Mouse (Mus musculus) heart, postnatal 0 days (tissue): ENCODE measurements at regions not wholly inside any gene's neighbourhood (a gene's known extent, or its start where the extent isn't known, plus 50 kb on each side); places are given as distances from the start of the nearest gene placed in this dataset.

Experiments used
- ATAC-seq: fragments of 200-750 bp; cut with Nextera tagmentation; 2 replicates; pipeline ENCODE4 v1.8.0; 2017; ENCODE audit warnings: low read depth, moderate number of reproducible peaks, moderate library complexity; ENCODE audit not compliant: insufficient read depth
- DNase-seq: peaks from one replicate; pipeline ENCODE4 v3.0.0-alpha.2; 2016; ENCODE audit warnings: low spot score
- H3K27ac ChIP-seq: fragments of 300-500 bp; sonication (generic); 2 replicates; pipeline ENCODE4 v1.5.1; 2014; ENCODE audit warnings: low read depth, mild to moderate bottlenecking
- H3K27me3 ChIP-seq: fragments of 300-500 bp; sonication (generic); 2 replicates; pipeline ENCODE4 v1.6.1; 2014; ENCODE audit warnings: low read length, mixed read lengths; ENCODE audit not compliant: control insufficient read depth, insufficient read depth
- H3K36me3 ChIP-seq: fragments of 300-500 bp; sonication (generic); replicated peaks from 2 replicates; pipeline ENCODE4 v1.6.1; 2014; ENCODE audit warnings: low read length, mixed read lengths; ENCODE audit not compliant: control insufficient read depth, insufficient read depth
- H3K4me1 ChIP-seq: fragments of 300-500 bp; sonication (generic); 2 replicates; pipeline ENCODE4 v1.6.1; 2014; ENCODE audit warnings: antibody characterized with exemption; ENCODE audit not compliant: control insufficient read depth, insufficient read depth
- H3K4me2 ChIP-seq: fragments of 300-500 bp; sonication (generic); 2 replicates; pipeline ENCODE4 v1.6.1; 2014; ENCODE audit warnings: low read depth, mild to moderate bottlenecking, low read length, moderate library complexity
- H3K4me3 ChIP-seq: fragments of 300-500 bp; sonication (generic); 2 replicates; pipeline ENCODE4 v1.5.1; 2014; ENCODE audit warnings: low read depth, low read length
- H3K9ac ChIP-seq: fragments of 300-500 bp; sonication (generic); replicated peaks from 2 replicates; pipeline ENCODE4 v1.6.1; 2014; ENCODE audit warnings: low read depth, low read length, mixed read lengths
- H3K9me3 ChIP-seq: fragments of 300-500 bp; sonication (generic); replicated peaks from 2 replicates; pipeline ENCODE4 v1.6.1; 2016; ENCODE audit warnings: low read length; ENCODE audit not compliant: control insufficient read depth
- CTCF ChIP-seq: IDR thresholded peaks from 2 replicates; pipeline ENCODE4 v1.5.1; 2016; ENCODE audit warnings: antibody characterized with exemption, control low read depth, low read depth
- EP300 ChIP-seq: IDR thresholded peaks from 2 replicates; pipeline ENCODE4 v1.6.1; 2016; ENCODE audit warnings: antibody characterized with exemption, low read depth
- WGBS: fragments of 180-500 bp; shearing (Covaris S2); extraction: QIAGEN DNeasy Blood & Tissue Kit; methylation state at CpG from one replicate; pipeline ENCODE4 v1.1.7; 2014; 5-methylcytosine and 5-hydroxymethylcytosine counted together

- TF ChIP-seq CTCF (peak; percentile 98), EP300 (no peak)
- H3K36me3 ChIP-seq = no peaks in the 10 kb centered on the region
- peaks cover 8% of the 10 kb centered on the region; the same call in 1 of the 2 replicates for H3K4me1 ChIP-seq
- no peak overlapping the region for H3K4me3 ChIP-seq
- 34% methylated on average over 16 of the region's 16 CpGs for WGBS
- H3K27me3 ChIP-seq = no peaks in the 10 kb centered on the region
- H3K9me3 ChIP-seq = no peaks in the 10 kb centered on the region
- H3K4me2 ChIP-seq = no peak overlapping the region
- no peak overlapping the region for H3K27ac ChIP-seq
- ATAC-seq = peak; percentile 78
- no peak overlapping the region for H3K9ac ChIP-seq
- peak; percentile 80 for DNase-seq
Measured at GRCm38 (mm10) chr5:52064804-52065451, 125.4 kb downstream of the Dhx15 start.

- DNase-seq (peak; percentile 38), ATAC-seq (peak; percentile 33; the same call in 1 of the 2 replicates)
- peaks cover 8% of the 10 kb centered on the region for H3K4me1 ChIP-seq
- TF ChIP-seq EP300 (no peak), CTCF (no peak)
- 42% methylated on average over 4 of the region's 4 CpGs for WGBS
- no peak overlapping the region for H3K4me3 ChIP-seq
- no peaks in the 10 kb centered on the region for H3K9me3 ChIP-seq
- H3K4me2 ChIP-seq = no peak overlapping the region
- no peak overlapping the region for H3K9ac ChIP-seq
- no peak overlapping the region; the same call in 1 of the 2 replicates for H3K27ac ChIP-seq
- no peaks in the 10 kb centered on the region for H3K36me3 ChIP-seq
- H3K27me3 ChIP-seq = no peaks in the 10 kb centered on the region
Measured at GRCm38 (mm10) chr5:52062214-52062613, 128.1 kb downstream of the Dhx15 start.

- Histone ChIP-seq H3K4me3 (no peak overlapping the region), H3K9ac (no peak overlapping the region), H3K4me1 (peaks cover 8% of the 10 kb centered on the region), H3K9me3 (no peaks in the 10 kb centered on the region), H3K4me2 (no peak overlapping the region), H3K27ac (no peak overlapping the region), H3K36me3 (no peaks in the 10 kb centered on the region), H3K27me3 (no peaks in the 10 kb centered on the region)
- no peak for DNase-seq
- TF ChIP-seq EP300 = no peak
- TF ChIP-seq CTCF = no peak
- 69% methylated on average over 6 of the region's 6 CpGs for WGBS
- ATAC-seq = no peak
Measured at GRCm38 (mm10) chr5:52061226-52061625, 129.1 kb downstream of the Dhx15 start.

- H3K4me3 ChIP-seq = no peak overlapping the region
- H3K9ac ChIP-seq = no peak overlapping the region
- H3K27me3 ChIP-seq = no peaks in the 10 kb centered on the region
- H3K4me2 ChIP-seq = no peak overlapping the region
- ATAC-seq = no peak
- TF ChIP-seq CTCF (no peak), EP300 (no peak)
- DNase-seq = no peak
- WGBS = 84% methylated on average over 1 of the region's 1 CpGs
- H3K27ac ChIP-seq = no peak overlapping the region
- H3K9me3 ChIP-seq = no peaks in the 10 kb centered on the region
- H3K4me1 ChIP-seq = peaks cover 4% of the 10 kb centered on the region
- no peaks in the 10 kb centered on the region for H3K36me3 ChIP-seq
Measured at GRCm38 (mm10) chr5:52057261-52057660, 133.1 kb downstream of the Dhx15 start.

GRCm38 (mm10) chr5:52052072-52052465 lies 138.2 kb downstream of the Dhx15 start:
- Histone ChIP-seq H3K27ac (peak overlapping the region; percentile 68), H3K4me1 (0 out of 2 replicates have a peak, but pooled peaks cover under 1% of the 10 kb centered on the region), H3K9me3 (no peaks in the 10 kb centered on the region), H3K9ac (no peak overlapping the region; the same call in 1 of the 2 replicates), H3K4me2 (no peak overlapping the region; the same call in 1 of the 2 replicates), H3K4me3 (no peak overlapping the region), H3K27me3 (no peaks in the 10 kb centered on the region), H3K36me3 (no peaks in the 10 kb centered on the region)
- WGBS = 73% methylated on average over 4 of the region's 4 CpGs
- ATAC-seq (no peak), DNase-seq (no peak)
- no peak for TF ChIP-seq EP300
- TF ChIP-seq CTCF = no peak
